Mouse (Mus musculus): Measurements from ENCODE around the gene Phb2. TPM values are rescaled to one million over a fixed set of nuclear protein-coding genes. Genes with fewer than 3 reads are reported as not detected.

Gene Phb2
- polyA plus RNA-seq, 1 experiment from 2014 or later = 293 TPM

DNA sequence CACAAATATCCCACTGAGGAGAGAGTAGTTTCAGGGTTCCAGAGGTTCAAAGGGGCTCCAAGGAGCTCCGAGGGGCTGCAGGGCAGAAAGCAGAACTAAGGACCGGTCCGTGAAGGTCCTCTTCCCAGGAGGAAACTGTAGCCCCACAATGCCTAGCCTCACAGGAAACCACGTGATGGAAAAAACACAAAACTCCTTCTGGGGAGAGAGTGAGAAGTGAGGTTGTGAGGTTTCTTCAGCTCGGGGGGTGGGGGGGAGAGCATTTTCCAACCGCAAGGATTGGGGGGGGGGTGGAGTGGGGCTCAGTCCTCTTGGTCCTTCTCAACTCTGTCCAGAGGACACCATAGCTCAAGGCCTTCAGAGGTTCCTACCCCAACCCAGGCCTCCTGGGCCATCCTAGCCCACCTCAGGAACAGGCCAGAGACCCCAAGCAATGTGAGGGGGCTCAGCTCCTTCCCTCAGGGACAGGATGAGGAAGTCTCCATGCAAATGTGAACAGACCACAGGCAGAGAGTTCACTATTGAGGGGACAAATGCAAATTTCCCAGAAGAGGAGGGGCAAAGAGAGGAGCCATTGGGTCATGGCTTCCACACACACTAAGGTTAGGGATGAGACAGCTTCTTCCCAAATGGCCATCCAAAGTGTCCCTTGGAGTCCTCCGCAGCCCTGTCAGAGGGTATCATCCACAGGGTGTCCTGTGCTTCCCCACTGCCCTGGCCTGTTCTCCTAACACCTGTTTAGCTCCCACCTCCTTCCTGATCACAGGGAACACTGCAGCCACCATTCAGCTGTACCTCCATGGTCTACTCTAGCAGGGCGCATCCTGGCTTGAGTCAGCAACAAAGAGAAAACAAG is 17.9 kb downstream of the Phb2 start:
- ATAC-seq (ENCODE audit: extremely low read depth, insufficient number of reproducible peaks, low FRiP score, low TSS enrichment) = no peak
- Histone ChIP-seq H3K9ac (no peak overlapping the region), H3K27me3 (replicated peaks) (no peaks in the 10 kb centered on the region), H3K9me3 (no peaks in the 10 kb centered on the region), H3K4me3 (no peak overlapping the region), H3K4me2 (no peak overlapping the region), H3K4me1 (peaks cover 8% of the 10 kb centered on the region), H3K27ac (replicated peaks) (no peak overlapping the region), H3K36me3 (no peaks in the 10 kb centered on the region)
- WGBS = 64% methylated on average over 8 of the region's 8 CpGs

DNA sequence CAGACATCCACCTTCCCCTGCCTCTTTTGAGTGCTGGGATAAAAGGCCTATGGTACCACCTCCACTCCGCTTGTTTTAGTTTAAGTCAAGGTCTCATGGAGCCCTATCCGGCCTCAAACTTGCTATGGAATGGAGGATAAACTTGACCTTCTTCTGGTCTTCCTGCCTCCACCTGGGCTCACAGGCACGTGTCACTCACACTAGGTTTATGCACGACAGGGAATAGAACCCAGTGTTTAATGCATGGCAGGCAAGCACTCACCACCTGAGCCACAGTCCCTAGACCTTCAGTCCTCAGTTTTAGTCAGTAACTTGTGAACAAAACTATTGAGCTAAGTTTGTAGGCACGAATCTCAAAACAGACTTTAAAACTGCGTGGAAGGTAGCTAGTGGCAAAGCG is 18.9 kb downstream of the Phb2 start:
- no peak overlapping the region for H3K4me3 ChIP-seq
- no peak for ATAC-seq (ENCODE audit: extremely low read depth, insufficient number of reproducible peaks, low FRiP score, low TSS enrichment)
- H3K36me3 ChIP-seq = no peaks in the 10 kb centered on the region
- H3K9me3 ChIP-seq = no peaks in the 10 kb centered on the region
- H3K9ac ChIP-seq = no peak overlapping the region
- peaks cover 8% of the 10 kb centered on the region for H3K4me1 ChIP-seq
- 80% methylated on average over 7 of the region's 7 CpGs for WGBS
- no peaks in the 10 kb centered on the region for H3K27me3 ChIP-seq (replicated peaks)
- H3K27ac ChIP-seq (replicated peaks) = no peak overlapping the region
- H3K4me2 ChIP-seq = no peak overlapping the region

DNA sequence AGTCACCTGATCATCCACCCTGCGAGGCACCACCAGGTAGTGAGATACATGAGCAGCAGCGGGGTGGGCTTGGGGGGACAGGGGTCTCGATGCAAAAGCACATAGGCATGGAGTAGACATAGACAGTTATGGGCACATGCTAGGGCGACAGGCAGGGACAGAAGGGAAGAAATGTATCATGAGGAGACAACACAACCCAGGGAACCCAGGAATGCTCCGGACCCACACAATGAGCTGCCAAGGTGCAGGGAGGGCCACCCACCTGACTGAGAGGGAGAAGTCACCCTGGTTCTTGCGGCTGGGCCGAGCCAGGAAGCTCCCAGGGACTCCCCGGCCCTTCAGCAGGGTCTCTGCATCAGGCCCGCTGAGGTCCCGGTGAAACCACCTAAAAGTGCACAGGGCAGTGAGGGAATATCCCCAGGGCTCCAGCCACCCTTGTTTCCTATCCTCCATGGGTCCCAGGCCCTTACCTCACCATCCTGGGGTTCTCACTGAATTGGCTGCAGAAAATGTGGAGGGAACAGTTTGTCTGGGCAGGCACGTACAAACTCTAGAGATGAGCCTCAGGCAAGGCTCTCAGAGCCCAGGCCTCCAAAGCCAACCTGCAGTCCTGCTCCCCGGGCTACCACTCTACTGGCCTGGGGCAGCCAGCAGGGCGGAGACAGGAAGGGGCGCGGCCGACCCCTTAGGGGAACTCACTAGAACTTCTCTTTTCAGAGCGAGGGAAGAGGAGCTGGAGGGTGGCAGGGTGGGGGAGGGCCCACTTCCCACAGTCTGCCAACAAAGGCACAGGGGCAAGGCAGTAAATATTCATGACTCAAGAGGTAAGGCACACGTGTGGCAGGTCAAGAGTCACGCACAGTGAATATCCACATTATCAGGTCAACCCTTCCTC is 20.6 kb downstream of the Phb2 start:
- no peak overlapping the region for H3K27ac ChIP-seq (replicated peaks)
- peak overlapping the region; percentile 50 for H3K9ac ChIP-seq

DNA sequence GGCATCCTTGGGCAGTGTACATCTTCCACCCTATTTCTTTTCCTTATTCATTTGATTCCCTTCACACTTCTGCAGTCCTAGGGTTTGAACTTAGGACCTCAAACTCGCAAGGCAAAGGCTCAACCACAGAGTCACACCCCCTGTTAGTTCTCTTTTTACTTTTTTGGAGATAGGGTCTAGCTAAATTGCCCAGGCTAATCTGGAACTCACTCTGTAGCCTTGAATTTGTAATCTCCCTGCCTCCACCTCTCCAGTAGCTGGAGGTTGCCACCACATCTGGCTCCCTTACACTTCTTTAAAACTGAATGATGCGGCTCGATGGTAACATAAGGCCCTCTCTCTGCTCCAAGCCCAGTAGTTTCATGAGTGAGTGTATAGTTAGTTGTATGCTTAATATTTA is 22.3 kb downstream of the Phb2 start:
- no peak overlapping the region for H3K9ac ChIP-seq
- H3K36me3 ChIP-seq = peaks cover 7% of the 10 kb centered on the region; the same call in 1 of the 2 replicates
- no peak overlapping the region for H3K4me3 ChIP-seq
- H3K4me1 ChIP-seq = peaks cover 21% of the 10 kb centered on the region
- no peak for ATAC-seq (ENCODE audit: extremely low read depth, insufficient number of reproducible peaks, low FRiP score, low TSS enrichment)
- H3K9me3 ChIP-seq = no peaks in the 10 kb centered on the region
- H3K27ac ChIP-seq (replicated peaks) = no peak overlapping the region
- no peak overlapping the region for H3K4me2 ChIP-seq
- 85% methylated on average over 3 of the region's 3 CpGs for WGBS
- H3K27me3 ChIP-seq (replicated peaks) = no peaks in the 10 kb centered on the region

More for the DNA sequence above, 20.6 kb downstream of the Phb2 start:
- H3K4me1 ChIP-seq = peaks cover 8% of the 10 kb centered on the region
- H3K4me3 ChIP-seq = peak overlapping the region; percentile 8; the same call in 1 of the 2 replicates
- no peaks in the 10 kb centered on the region for H3K36me3 ChIP-seq
- H3K9me3 ChIP-seq = no peaks in the 10 kb centered on the region
- no peak for ATAC-seq (ENCODE audit: extremely low read depth, insufficient number of reproducible peaks, low FRiP score, low TSS enrichment)
- no peaks in the 10 kb centered on the region for H3K27me3 ChIP-seq (replicated peaks)
- 48% methylated on average over 19 of the region's 19 CpGs for WGBS
- 0 out of 2 replicates have a peak overlapping the region, but pooled peaks have one; percentile 2 for H3K4me2 ChIP-seq

DNA sequence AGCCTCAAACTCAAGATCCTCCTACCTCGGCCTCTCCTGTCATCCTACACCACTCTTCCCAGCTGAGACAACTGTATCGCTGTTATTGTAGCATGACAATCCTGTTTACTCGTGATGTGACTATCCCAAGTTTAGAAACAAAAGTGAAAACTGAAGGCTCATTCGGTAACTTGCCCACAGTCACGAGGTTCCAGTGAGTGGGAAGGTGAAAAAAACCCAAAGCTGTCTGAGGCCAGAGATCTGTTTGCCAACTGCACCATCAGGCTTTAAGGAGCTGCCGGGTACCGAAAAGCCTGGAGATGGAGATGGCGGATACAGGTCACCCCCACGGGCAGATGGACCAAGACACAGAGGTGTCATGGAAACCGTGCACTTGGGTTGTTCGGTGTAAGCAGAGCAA is 24.9 kb downstream of the Phb2 start:
- WGBS = 85% methylated on average over 11 of the region's 11 CpGs

DNA sequence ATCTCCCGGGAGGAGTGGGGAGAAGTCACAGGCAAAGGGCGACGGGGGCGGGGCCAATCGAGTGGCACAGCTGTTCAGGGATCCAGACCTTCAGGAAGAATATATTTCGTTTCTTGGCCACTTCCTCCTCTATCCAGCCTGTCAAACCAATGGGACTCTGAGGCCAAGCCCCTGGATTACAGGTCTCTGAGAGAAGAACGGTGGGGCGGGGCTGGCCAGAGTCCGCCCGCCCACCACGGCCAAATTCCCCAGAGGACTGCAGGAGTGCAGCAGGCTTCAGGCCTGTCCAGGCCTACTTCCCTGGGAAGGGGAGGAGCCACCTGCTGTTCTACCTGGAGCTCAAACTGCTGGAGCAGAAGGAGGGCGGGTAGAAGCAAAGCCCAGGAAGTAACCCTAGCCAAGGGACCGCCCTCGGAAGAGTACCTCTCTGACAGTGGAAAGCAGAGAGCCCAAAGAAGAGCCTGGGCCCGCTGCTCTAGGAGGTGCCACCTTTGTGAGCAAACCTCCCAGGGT is 26.4 kb downstream of the Phb2 start, which contains the start of gene Ptpn6:
Ptpn6 (minus strand) TSS at position 204 of the 513 bp plus-strand sequence.
- peak within 1 kb of the TSS; percentile 99; the same call in 1 of the 2 replicates for H3K27ac ChIP-seq (replicated peaks)

More for the DNA sequence above, 24.9 kb downstream of the Phb2 start:
- Histone ChIP-seq H3K27me3 (replicated peaks) (no peaks in the 10 kb centered on the region), H3K4me1 (peaks cover 36% of the 10 kb centered on the region), H3K9ac (no peak overlapping the region), H3K36me3 (peaks cover 7% of the 10 kb centered on the region; the same call in 1 of the 2 replicates), H3K27ac (replicated peaks) (no peak overlapping the region), H3K4me3 (no peak overlapping the region), H3K4me2 (no peak overlapping the region), H3K9me3 (no peaks in the 10 kb centered on the region)
- no peak for ATAC-seq (ENCODE audit: extremely low read depth, insufficient number of reproducible peaks, low FRiP score, low TSS enrichment)

DNA sequence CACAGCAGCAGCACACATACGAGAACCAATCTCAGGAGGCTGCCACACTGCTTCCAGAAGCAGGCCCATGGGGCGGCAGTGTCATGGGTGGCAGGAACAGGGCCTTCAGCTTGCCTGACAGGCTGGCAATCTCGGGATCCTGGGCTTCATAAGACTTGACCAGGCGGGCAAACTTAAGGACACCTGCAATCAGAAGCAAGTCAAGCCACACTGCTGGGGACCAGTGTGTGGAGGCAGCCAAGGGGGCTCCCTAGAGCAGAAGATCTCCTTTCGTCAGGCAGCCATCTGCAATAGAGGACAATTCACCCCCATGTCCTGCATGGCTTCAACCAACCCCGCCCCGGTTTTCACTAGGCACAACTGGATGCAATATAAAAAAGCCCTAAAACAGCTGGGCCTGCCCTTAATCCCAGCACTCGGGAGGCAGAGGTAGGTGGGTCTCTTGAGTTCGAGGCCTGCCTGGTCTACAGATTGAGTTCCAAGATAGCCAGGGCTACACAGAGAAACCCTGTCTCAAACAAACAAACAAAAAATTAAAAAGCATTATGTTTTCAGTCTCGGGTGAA is 27.2 kb downstream of the Phb2 start:
- Histone ChIP-seq H3K9ac (peak overlapping the region; percentile 30; the same call in 1 of the 2 replicates), H3K36me3 (peaks cover 26% of the 10 kb centered on the region), H3K4me2 (peak overlapping the region; percentile 89; the same call in 1 of the 2 replicates), H3K4me1 (peaks cover 33% of the 10 kb centered on the region), H3K9me3 (no peaks in the 10 kb centered on the region), H3K27ac (replicated peaks) (peak overlapping the region; percentile 99; the same call in 1 of the 2 replicates), H3K4me3 (no peak overlapping the region), H3K27me3 (replicated peaks) (no peaks in the 10 kb centered on the region)
- 85% methylated on average over 10 of the region's 10 CpGs for WGBS
- no peak for ATAC-seq (ENCODE audit: extremely low read depth, insufficient number of reproducible peaks, low FRiP score, low TSS enrichment)

More for the DNA sequence above, 26.4 kb downstream of the Phb2 start, which contains the start of gene Ptpn6:
- Histone ChIP-seq H3K4me1 (peaks cover 32% of the 10 kb centered on the region), H3K9me3 (no peaks in the 10 kb centered on the region), H3K36me3 (peaks cover 18% of the 10 kb centered on the region), H3K4me2 (peak within 1 kb of the TSS; percentile 30), H3K4me3 (no peak within 1 kb of the TSS), H3K27me3 (replicated peaks) (no peaks in the 10 kb centered on the region), H3K9ac (peak within 1 kb of the TSS; percentile 47)
- WGBS = 33% methylated on average over 15 of the region's 15 CpGs
- ATAC-seq (ENCODE audit: extremely low read depth, insufficient number of reproducible peaks, low FRiP score, low TSS enrichment) = no peak

DNA sequence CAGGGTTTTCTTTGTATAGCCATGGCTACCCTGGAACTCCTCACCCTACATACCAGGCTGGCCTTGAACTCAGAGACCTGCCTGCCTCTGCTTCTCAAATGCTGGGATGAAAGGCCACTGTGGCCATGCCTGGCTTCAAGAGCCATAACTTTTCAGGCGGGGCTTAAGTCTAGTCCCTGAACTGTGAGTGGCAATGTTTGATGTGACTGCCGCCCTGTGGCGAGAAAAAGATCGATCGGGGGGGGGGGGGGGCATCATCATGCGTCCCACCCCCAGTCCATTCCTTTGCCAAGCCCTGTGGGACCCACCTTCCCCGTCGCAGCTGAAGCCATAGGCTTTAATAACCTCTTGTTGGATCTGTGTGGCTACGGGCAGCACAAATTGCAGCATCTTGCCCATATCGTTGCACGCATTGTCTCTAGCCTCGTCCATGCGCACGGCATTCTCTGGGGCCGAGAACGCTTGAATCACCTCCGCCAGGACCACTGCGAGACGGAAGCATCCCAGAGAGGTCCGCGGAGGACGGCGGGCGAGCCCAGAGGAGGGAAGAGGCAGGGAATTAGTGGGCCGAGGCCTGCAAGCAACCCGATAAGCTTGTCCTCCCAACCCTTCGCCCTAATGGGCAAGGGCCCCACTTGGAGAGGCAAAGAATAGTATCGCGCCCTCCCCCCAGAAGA is 28.2 kb downstream of the Phb2 start:
- peak overlapping the region; percentile 89 for H3K4me2 ChIP-seq
- WGBS = under 1% methylated on average over 29 of the region's 29 CpGs

DNA sequence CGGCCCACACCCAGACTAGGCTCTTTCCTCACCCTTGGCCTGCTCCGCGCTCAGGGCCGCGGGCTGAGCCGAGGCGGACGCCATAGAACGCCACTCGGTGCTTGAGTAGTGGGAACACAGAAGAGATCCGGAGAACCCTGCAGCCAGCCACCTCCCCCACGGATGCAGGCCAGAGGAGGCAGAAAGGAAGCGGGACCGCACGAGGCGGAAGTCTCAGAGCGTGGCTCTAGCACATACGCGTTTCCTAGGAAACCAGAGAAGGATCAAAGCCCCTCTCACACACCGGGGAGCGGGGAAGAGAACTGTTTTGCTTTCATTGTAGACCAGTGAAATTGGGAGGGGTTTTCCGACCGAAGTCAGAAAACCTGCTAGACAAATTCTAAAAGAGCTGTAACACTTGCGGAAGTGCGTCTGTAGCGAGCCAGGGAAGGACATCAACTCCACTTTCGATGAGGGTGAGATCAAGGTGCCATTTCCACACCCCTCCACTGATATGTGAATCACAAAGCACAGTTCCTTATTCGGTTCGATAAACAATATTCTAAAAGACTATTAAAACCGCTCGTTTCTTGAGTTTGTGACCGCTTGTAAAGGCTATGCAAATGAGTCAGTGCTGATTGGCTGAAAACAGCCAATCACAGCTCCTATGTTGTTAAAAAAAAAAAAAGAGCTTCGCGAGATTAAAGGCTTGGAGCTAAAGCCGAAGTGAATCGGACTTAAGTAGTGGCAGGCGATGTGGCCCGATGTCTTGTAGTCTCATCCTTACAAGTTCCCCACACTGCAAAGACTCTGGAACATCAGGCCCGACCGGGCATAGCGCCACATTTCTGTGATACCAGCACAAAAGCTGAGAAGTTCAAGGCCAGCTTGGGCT is 29.0 kb downstream of the Phb2 start, which contains the start of gene Grcc10:
Grcc10 (minus strand) TSS at position 487 of the 874 bp plus-strand sequence.
- Histone ChIP-seq H3K4me2 (peak within 1 kb of the TSS; percentile 89), H3K9me3 (no peaks in the 10 kb centered on the region), H3K4me3 (peak within 1 kb of the TSS; percentile 72), H3K27ac (replicated peaks) (peak within 1 kb of the TSS; percentile 99), H3K4me1 (peaks cover 46% of the 10 kb centered on the region), H3K36me3 (peaks cover 33% of the 10 kb centered on the region), H3K9ac (peak within 1 kb of the TSS; percentile 94), H3K27me3 (replicated peaks) (no peaks in the 10 kb centered on the region)
- under 1% methylated on average over 41 of the region's 41 CpGs for WGBS
- ATAC-seq (ENCODE audit: extremely low read depth, insufficient number of reproducible peaks, low FRiP score, low TSS enrichment) = peak; percentile 40

More for the DNA sequence above, 28.2 kb downstream of the Phb2 start:
- Histone ChIP-seq H3K4me1 (peaks cover 43% of the 10 kb centered on the region), H3K27ac (replicated peaks) (peak overlapping the region; percentile 99), H3K9ac (peak overlapping the region; percentile 94), H3K36me3 (peaks cover 33% of the 10 kb centered on the region), H3K9me3 (no peaks in the 10 kb centered on the region), H3K4me3 (peak overlapping the region; percentile 72), H3K27me3 (replicated peaks) (no peaks in the 10 kb centered on the region)
- peak; percentile 1; the same call in 1 of the 2 replicates for ATAC-seq (ENCODE audit: extremely low read depth, insufficient number of reproducible peaks, low FRiP score, low TSS enrichment)
